Mouse (Mus musculus) urinary bladder, postnatal 10 days (tissue): Measurements from ENCODE around the gene Nap1l1.
A peak's percentile ranks its signal among the peaks of the same experiment; 100 is the strongest.
"Not testable (repeated sequence)": the region's sequence is repeated elsewhere in the genome, so short reads cannot be mapped to it uniquely, and the experiment has no call there.

Source experiments
- DNase-seq: peaks from one replicate; pipeline ENCODE4 v3.0.0; 2022; ENCODE audit warnings: low spot score

Nap1l1 gene

DNA sequence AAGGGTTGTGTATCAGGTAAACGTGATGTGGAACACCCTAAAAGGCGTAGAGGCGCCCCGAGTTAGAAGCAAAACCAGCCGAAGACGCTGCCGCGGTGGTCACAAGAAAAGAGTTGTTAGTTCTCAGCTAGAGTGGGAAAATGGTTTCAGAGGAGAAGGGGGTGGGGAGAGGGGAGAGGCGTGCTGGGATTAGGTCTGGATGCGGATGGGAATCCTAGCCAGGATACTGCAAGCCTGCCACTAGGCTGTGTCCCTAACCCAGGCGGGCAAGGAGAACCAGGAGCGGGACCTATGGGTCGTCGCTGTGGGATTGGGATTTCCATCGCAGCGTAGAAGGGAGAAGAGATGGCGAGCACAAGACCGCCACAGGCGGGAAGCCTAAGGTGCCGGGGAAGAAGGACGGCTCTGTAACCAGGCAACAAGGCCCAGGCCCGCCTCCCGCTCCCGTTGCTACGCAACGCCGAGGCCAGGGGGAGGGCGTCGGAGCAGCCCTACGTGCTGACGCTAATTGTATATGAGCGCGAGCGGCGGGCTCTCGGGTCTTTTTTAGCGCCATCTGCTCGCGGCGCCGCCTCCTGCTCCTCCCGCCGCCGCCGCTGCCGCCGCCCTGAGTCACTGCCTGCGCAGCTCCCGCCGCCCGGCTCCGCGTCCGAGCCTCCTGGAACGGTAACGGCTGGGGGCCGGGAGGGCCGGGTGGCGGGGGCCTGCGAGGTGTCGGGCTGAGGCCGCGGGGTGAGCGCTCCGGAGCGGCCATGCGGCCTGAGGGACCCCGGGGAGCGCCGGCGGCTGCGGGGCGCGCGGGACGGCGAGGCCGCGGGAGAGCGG lies at the start of gene Nap1l1:
Gene Nap1l1, plus strand, starts transcription at position 538 of the 825 bp plus-strand sequence.
- peak; percentile 89 for DNase-seq

- DNase-seq: no peak
These were observed 46.5 kb upstream of the Nap1l1 start for GRCm38 (mm10) chr10:111426491-111426890.

GRCm38 (mm10) chr10:111433502-111433901 lies 39.5 kb upstream of the Nap1l1 start:
- DNase-seq: no peak

DNA sequence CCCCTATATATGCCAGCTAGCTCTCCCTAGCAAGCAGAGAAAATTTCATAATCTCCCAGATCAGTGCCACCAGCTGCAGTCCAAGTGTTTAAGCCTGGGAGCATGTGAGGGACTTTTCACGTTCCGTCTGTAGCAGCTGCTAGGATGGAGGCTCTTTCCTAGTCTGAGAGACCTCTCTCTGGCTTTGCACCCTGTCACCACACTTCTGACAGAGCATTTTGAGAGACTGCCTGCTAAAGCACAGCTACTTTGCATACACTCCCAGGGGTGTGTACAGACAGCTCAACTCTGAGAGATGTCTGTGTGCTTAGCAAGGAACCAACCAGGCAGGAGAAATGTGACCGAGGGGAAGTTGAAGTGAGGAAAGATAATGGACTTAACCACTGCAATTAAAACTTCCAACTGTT lies 32.0 kb upstream of the Nap1l1 start:
- no peak for DNase-seq

DNA sequence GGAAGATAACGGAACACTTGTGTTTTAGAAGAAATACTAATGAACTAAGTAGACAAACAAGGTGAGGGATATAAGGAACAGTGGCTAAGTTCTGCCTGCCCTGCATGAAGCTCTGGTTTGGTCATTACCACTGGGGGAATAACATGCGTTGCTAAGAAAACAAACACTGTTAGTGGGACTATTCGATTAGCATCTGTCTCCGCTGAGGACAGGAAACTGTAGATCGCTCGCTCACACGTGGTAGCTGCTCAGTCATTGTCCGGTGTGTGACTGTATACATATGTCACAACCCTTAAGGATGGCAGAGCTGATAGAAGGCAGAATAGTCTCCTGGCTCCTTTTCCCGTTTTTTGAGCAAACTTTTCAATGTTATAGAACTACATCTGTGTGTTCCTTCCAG lies 28.8 kb upstream of the Nap1l1 start:
- DNase-seq: no peak

DNA sequence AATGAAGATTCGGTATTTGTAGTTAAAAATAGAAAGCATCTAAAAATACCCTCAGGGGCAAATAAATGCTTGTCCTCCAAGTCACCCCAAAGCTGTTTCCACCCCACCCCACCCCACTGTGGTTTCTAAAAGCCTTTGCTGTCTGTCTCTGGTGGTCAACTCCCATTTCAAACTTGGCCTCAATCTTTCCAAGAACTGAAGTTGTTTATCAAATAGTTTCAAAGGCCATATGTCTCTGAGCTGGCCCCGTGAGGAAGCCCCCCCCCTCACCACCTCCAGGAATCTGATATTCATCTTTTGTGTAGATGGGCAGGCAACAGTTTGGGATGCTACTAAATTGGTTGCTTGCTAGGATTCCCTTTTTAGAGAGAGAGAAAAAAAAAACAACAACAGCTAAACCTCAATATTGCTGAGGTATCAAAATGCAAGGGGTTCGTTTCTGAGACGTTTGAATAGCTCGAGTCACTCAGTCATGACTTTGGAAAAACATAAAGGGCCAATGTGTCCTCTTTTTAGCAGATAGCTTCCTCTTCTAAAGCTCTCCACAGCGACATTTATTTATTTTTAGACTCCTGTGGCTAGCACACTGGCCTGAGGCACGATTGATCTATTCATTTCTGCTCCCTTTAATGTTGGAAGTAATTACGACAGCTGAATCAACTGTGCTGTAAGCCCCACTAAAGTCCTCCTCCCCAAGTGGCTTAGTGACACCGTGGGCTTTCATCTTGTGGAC lies 26.9 kb upstream of the Nap1l1 start:
- no peak for DNase-seq

GRCm38 (mm10) chr10:111446672-111447008 lies 26.4 kb upstream of the Nap1l1 start:
- not testable (repeated sequence) for DNase-seq

- DNase-seq: not testable (repeated sequence)
These were observed 23.4 kb upstream of the Nap1l1 start for GRCm38 (mm10) chr10:111449662-111450061.

DNA sequence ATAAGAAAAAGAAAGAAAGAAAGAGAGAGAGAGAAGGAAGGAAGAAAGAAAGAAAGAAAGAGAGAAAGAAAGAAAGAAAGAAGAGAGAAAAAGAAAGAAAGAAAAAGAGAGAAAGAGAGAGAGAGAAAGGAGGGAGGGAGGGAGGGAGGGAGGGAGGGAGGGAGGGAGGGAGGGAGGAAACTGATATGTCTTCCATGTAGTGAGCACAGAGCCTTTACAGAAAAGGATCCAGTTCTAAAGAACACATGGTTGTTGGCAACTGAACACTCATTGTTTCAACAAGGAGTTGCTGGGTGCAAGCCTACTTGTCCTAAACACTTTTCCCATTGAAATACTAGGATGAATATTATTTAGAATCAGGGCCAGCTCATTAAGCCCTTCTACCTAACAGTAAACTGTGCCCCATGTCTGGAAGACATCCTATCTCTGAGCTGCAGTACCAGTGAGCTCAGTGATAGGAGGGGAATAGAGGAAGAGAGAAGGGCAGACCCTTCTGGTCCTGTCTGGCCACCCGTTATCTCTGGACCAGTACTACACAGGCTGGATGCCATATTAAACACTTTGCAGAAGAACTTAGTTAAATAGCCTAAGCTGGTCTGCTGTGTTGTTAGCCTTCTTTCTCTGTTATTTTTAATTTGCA lies 21.2 kb upstream of the Nap1l1 start:
- no peak for DNase-seq

DNA sequence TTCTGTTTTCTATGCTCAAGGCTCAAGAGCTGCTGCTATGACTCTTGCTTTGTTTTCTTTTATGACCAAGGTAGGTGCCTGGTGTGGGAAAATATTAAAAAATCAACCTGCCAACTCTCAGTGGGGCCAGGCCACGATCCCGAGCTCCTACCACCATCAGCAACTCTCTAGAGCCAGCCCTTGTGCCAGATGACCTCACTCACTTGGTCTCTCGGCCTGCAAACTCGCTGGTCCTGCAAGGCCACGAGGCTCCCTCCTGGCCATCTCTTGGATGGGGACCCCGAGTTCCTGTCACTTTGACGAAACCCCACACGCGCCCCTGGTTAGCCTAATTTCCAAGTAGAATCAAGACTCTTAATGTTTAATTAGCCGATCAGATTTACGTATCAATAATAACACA lies 20.6 kb upstream of the Nap1l1 start:
- no peak for DNase-seq

DNA sequence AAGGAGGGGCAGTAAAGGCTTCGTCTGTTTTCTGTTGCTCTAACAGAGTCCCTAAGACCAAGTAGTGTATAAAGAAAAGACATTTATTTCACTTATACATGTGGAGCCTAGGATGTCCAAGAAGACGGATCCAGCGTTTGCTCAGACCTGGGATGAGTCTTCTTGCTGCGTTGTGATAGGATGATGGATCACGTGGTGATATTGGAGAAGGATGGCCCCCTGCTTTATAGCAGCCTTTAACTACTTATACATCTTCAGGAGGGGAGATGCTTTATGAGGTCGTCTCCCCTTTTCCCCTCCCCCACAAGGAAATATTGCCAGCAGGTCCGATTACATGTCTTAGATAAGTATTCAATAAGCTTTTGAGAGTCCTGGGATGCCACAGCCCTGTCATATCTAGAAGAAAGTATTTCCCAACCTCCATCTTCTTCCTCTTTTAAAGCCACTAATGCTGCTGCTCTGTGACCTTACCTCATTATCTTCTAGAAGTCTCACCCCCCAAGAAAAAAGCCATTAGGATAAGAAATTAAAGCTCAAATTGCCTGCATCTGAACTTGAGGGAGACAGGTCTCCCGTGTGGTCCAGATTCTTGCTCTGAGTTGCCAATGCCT lies 18.2 kb upstream of the Nap1l1 start:
- DNase-seq: no peak

- DNase-seq: no peak
These were observed 14.9 kb upstream of the Nap1l1 start for GRCm38 (mm10) chr10:111458088-111458487.

GRCm38 (mm10) chr10:111459040-111459439 lies 14.0 kb upstream of the Nap1l1 start:
- DNase-seq: no peak

GRCm38 (mm10) chr10:111459874-111460273 lies 13.1 kb upstream of the Nap1l1 start:
- DNase-seq: no peak

DNA sequence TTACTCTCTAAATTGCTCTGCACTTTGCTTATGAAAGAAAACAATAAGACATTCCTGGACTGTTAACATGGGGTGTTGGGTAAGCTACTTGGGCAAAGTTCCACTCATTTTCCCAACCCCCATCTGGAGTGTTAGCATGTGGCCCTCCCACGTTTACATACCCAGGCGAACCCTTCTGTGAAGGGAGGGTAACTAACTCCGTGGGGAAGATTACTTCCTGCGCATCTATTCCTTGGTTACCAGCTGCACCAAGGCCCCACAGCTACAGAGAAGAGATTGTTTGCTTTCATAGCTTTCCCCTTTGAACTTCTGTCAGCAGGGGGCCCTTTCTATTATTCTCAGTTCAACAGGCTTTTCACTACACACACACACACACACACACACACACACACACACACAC lies 12.6 kb upstream of the Nap1l1 start:
- no peak for DNase-seq

- DNase-seq: no peak
These were observed 8.2 kb upstream of the Nap1l1 start for GRCm38 (mm10) chr10:111464833-111465232.

- no peak for DNase-seq
These were observed 7.6 kb upstream of the Nap1l1 start for GRCm38 (mm10) chr10:111465409-111465808.

DNA sequence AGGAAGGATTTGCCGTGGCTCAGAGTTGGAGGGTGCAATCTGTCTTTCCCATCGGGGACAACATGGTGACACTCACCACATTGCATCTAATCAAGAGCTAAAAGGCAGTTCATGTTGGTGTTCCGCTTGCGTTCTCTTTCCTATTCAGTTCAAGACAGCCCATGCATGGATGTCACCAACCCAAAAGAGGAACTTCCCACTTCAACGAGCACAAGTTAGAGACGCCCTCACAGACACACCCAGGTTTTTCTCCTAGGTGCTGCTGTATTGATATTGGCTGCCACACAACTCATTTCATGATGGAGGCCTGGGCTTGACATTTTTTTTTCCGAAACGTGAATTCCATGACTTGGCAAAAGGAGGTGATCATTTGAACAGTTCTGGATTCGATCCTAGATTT lies 1.9 kb upstream of the Nap1l1 start:
- no peak for DNase-seq

DNA sequence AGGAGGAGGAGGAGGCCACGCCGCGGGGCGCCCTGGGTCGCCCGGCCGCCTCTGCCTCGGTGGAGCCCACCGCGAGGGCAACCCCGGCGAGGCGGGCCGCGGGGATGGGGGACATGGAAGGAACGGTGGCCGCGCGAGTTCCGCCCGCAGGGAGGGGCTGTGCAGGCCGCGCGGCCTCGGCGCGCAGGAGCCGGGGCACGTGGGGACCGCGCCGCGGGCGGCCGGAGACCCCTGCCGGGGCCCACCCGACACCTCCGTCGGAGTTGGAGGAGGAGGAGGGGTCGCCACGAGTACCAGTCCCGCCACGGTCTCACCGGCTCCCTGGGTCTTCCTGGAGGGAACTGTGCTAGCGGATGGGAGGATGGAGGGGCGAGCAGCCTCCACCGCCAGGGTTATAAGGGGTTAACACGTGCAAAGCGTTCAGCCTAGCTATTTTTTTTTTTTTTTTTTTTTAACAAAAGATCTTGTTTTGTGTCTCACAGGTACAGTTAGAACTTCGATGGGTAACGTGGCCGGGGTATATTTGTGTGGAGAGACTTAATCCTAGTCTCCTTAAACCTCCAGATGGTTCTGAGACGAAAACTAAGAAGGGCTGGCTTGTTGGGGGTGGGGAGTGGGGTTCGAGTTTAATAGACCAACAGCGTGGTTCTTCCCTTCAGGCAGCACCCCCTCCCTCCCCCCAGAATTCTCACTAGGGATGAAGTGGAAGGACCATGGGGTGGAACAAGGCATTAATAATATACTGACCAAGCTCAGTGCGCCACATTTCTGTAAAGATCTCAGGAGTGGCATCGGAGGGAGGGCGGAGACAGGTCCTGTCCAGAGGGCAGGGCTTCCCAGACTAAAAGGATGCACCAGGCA lies 718 bp downstream of the Nap1l1 start:
- no peak for DNase-seq

DNA sequence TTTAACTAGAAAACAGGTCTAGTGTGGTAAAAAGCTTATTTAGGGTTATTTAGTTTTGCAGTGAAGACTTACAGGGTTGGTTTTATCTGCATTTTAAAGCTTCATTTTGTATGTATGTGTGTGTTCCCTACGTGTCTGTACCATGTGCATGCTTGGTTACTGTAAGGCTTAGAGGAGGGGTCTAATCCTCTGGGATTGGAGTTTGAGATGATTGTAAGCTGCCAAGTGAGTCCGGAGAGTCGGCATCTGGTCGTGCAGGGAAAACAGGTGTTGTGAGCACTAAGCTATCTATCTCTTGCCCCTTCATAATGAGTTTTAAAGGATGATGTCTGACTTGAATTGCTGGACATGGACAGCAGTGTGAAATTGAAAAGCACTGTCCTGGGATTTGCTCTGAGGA lies 3.3 kb downstream of the Nap1l1 start:
- DNase-seq: no peak

DNA sequence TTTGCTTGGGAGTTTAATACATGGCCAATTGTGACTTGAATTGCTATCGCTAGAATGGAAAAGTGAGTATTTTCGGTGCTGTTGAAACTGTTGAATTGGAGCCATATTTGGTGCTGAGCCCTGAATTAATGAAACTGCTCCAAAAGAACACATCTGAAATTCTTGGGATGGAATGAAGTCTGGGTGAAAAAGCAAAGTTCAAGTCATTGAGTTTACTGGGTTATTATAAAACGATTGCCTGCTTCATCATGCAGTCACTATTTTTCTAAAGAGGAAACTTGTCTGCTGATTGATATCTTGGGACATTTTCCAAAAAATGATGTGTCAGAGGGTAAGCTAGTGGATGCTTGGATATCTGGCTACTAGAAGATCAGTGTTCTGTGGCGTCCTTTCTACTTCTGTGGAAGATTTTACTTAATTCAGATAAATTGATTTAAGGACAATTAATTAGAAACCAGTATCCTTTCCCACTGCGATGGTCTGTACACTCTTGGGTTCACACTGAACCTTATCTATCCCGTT lies 4.0 kb downstream of the Nap1l1 start:
- no peak for DNase-seq
